In genomic region chr14:121840217-121840616, GRCm38 (mm10) we compare ENCODE assay signal across 30 mouse cellular contexts. TPM values are rescaled to one million over a fixed set of nuclear protein-coding genes. Genes with fewer than 3 reads are reported as not detected.
A peak's percentile ranks its signal among the peaks of the same experiment; 100 is the strongest.
DNase-seq lines count a peak whose midpoint lies in the region; ATAC-seq lines count a peak whose summit lies in the region.
"Had no signal": no experiment of that assay in that cellular context is flagged by ENCODE, and none has a peak within 500 bp of the region (broad histone marks: within the 10 kb centered on the region; RNA-seq: fewer than 3 reads in every experiment).

No protein-coding gene starts in this region.

- peaks cover 19% of the 10 kb centered on the region for H3K9me3 ChIP-seq in midbrain, embryonic 13.5 days
- H3K9me3 ChIP-seq: intestine, embryonic 15.5 days had no signal

- no peak overlapping the region for H3K4me2 ChIP-seq in midbrain, embryonic 13.5 days (replicated peaks)
- H3K4me2 ChIP-seq: embryonic facial prominence, embryonic 13.5 days; forebrain, embryonic 15.5 days; heart, embryonic 11.5 days; hindbrain, embryonic 13.5 days; intestine, embryonic 15.5 days had no signal

- no peak overlapping the region for H3K9ac ChIP-seq in midbrain, embryonic 13.5 days (replicated peaks)
- H3K9ac ChIP-seq: embryonic facial prominence, embryonic 13.5 days; forebrain, embryonic 15.5 days; hindbrain, embryonic 13.5 days; intestine, embryonic 15.5 days had no signal

- no peak overlapping the region for H3K27ac ChIP-seq in midbrain, embryonic 13.5 days
- H3K27ac ChIP-seq: embryonic facial prominence, embryonic 10.5 days; embryonic facial prominence, embryonic 13.5 days; forebrain, embryonic 10.5 days; forebrain, embryonic 15.5 days; gastrocnemius, adult 2 months; hindbrain, embryonic 10.5 days; hindbrain, embryonic 13.5 days; intestine, embryonic 15.5 days had no signal

- no peaks in the 10 kb centered on the region for H3K36me3 ChIP-seq in midbrain, embryonic 13.5 days
- H3K36me3 ChIP-seq: embryonic facial prominence, embryonic 10.5 days; embryonic facial prominence, embryonic 13.5 days; forebrain, embryonic 10.5 days; forebrain, embryonic 15.5 days; hindbrain, embryonic 10.5 days; hindbrain, embryonic 13.5 days; intestine, embryonic 15.5 days had no signal

- peak; percentile 10 for DNase-seq in gastrocnemius, adult 18-20 months (ENCODE audit: low spot score)
- DNase-seq in gastrocnemius, adult 8-10 months (ENCODE audit: low spot score in 2 of 2), result no peak
- DNase-seq in 416B (ENCODE audit: low read depth), result peak; percentile 10
- DNase-seq in adrenal gland, postnatal 10 days, result no peak
- no peak for DNase-seq in ovary, postnatal 36 days (ENCODE audit: low spot score)
- DNase-seq: adrenal gland, postnatal 14 days; cerebellum, adult 11 months; cerebellum, adult 2 months; cerebellum, adult 9-11 months; cerebellum, postnatal 25 days; embryo, embryonic 11 days; gastrocnemius, adult 2 months; gastrocnemius, postnatal 25 days; heart, postnatal 36 days; kidney, adult 11 months had no signal

- peak; percentile 60 for ATAC-seq in common myeloid progenitor, adult 5-6 weeks (replicated peaks; ENCODE audit: low read depth, poor library complexity, severe bottlenecking)
- ATAC-seq in megakaryocyte, adult 5-6 weeks (ENCODE audit: poor library complexity, severe bottlenecking), result peak; percentile 45
- no peak for ATAC-seq in midbrain, embryonic 13.5 days
- ATAC-seq: activated CD4-positive, CD25-positive, alpha-beta regulatory T cell, adult 4 months; CD4-positive, CD25-positive, alpha-beta regulatory T cell, adult 4 months; forebrain, embryonic 15.5 days; hindbrain, embryonic 16.5 days; intestine, embryonic 15.5 days had no signal

- H3K27me3 ChIP-seq in midbrain, embryonic 13.5 days, result no peaks in the 10 kb centered on the region
- H3K27me3 ChIP-seq: embryonic facial prominence, embryonic 13.5 days; forebrain, embryonic 15.5 days; hindbrain, embryonic 13.5 days; intestine, embryonic 15.5 days had no signal

- no peak overlapping the region for H3K4me3 ChIP-seq in midbrain, embryonic 13.5 days (replicated peaks)
- H3K4me3 ChIP-seq: embryonic facial prominence, embryonic 10.5 days; embryonic facial prominence, embryonic 13.5 days; erythroblast, embryonic 14.5 days; forebrain, embryonic 10.5 days; forebrain, embryonic 15.5 days; gastrocnemius, adult 2 months; hindbrain, embryonic 10.5 days; hindbrain, embryonic 13.5 days; intestine, embryonic 15.5 days had no signal

- H3K4me1 ChIP-seq in midbrain, embryonic 13.5 days (replicated peaks), result no peaks in the 10 kb centered on the region
- H3K4me1 ChIP-seq: embryonic facial prominence, embryonic 10.5 days; embryonic facial prominence, embryonic 13.5 days; forebrain, embryonic 15.5 days; hindbrain, embryonic 13.5 days; intestine, embryonic 15.5 days had no signal

- WGBS in midbrain, embryonic 13.5 days, result 90% methylated on average over 8 of the region's 8 CpGs

RNA-seq across cellular contexts. Expression of gene Ubac2, which starts 38.2 kb away (rescaled TPM):
- total RNA-seq in gastrocnemius, adult 18-20 months (2021), result 10 to 100 TPM; 25.5 to 32.9 TPM
- 10 to 100 TPM; 29.4 to 37.1 (median 32.7) TPM for total RNA-seq in gastrocnemius, adult 8-10 months (2022)
- total RNA-seq in common myeloid progenitor, adult 5-6 weeks (2017), result 19.1 and 33.3 TPM in 2 replicates
- 34.2 and 35.6 TPM in 2 replicates for total RNA-seq in megakaryocyte, adult 5-6 weeks (2015)
- 19.3 and 27.3 TPM in 2 replicates for total RNA-seq in megakaryocyte, adult 5-6 weeks (2017)
- total RNA-seq in adrenal gland, postnatal 10 days (2021), result 10 to 100 TPM; 34.5 to 35.7 TPM
- 51.2 and 53.7 TPM in 2 replicates for polyA plus RNA-seq in midbrain, embryonic 13.5 days (2015; fragmentation: Nextera tagmentation; extraction: Ambion mirVana)

RNA-seq across cellular contexts. Expression of gene Dock9, which starts 42.6 kb away (rescaled TPM):
- total RNA-seq in gastrocnemius, adult 18-20 months (2021), result 10 to 100 TPM; 13.4 to 14.2 TPM
- 10 to 100 TPM; 11.6 to 16.7 (median 14.0) TPM for total RNA-seq in gastrocnemius, adult 8-10 months (2022)
- total RNA-seq in common myeloid progenitor, adult 5-6 weeks (2017), result 5.7 and 6.7 TPM in 2 replicates
- total RNA-seq in megakaryocyte, adult 5-6 weeks (2015), result 0.23 and 0.31 TPM in 2 replicates
- 0.22 and 0.57 TPM in 2 replicates for total RNA-seq in megakaryocyte, adult 5-6 weeks (2017)
- 10 to 100 TPM; 32.3 to 40.2 TPM for total RNA-seq in adrenal gland, postnatal 10 days (2021)
- 5.1 and 5.5 TPM in 2 replicates for polyA plus RNA-seq in midbrain, embryonic 13.5 days (2015; fragmentation: Nextera tagmentation; extraction: Ambion mirVana)

Comparison
In these comparisons a context has a peak if more than half of its experiments do, and no peak if none do; other contexts are left out.
1. DNase-seq: peak in gastrocnemius, adult 18-20 months (single experiment) and 416B (single experiment); none in gastrocnemius, adult 8-10 months (0 of 2), adrenal gland, postnatal 10 days (single experiment) and ovary, postnatal 36 days (single experiment).